Mouse (Mus musculus) lung, postnatal 0 days (tissue): ENCODE data around the gene Cyth1.

Source experiments
- CTCF ChIP-seq: IDR thresholded peaks from 2 replicates; pipeline ENCODE4 v1.5.1; 2016; ENCODE audit warnings: antibody characterized with exemption, mild to moderate bottlenecking
- EP300 ChIP-seq: IDR thresholded peaks from 2 replicates; pipeline ENCODE4 v1.6.1; 2016; ENCODE audit warnings: antibody characterized with exemption, mild to moderate bottlenecking, control low read depth

GRCm38 (mm10) chr11:118210116-118210515 is 38.3 kb downstream of the Cyth1 start:
- TF ChIP-seq CTCF = no peak
- TF ChIP-seq EP300 = no peak
